Mouse (Mus musculus): Measurements from ENCODE around the gene Myl4.

DNA sequence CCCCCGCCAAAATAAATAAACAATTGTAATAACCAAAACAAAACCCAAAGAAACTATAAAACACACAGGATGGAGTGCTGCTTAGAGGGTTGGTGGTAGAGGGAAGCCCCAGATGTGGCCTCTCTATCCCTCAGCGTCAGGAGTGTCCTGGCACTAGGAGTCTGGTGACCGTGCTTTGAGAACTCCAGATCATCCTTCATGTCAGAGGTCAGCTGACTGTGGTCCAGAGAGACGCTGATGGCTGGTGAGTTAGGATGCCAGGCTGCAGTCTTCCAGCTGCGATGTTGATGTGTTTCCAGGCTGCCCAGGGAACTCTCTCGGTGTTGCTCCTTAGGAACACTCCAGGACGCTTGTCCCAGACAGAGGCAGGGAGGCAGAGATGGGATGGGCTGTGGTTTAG, 21.6 kb downstream of the Myl4 start:
- no peak for TF ChIP-seq EP300 (IDR thresholded peaks at IDR 0.05; ENCODE audit: insufficient read depth, low read depth, low read length)
- no peak for TF ChIP-seq CTCF (IDR thresholded peaks at IDR 0.05)
